Mouse (Mus musculus) cerebellum, adult 2 months (tissue): Measurements from ENCODE around the gene Kcnj3.
"Not testable (repeated sequence)": the region's sequence is repeated elsewhere in the genome, so short reads cannot be mapped to it uniquely, and the experiment has no call there.

Experiments used
- CTCF ChIP-seq: fragments of 200-500 bp; IDR thresholded peaks from 2 replicates; pipeline ENCODE4 v1.5.1; 2011; ENCODE audit warnings: low read depth, mild to moderate bottlenecking, control low read depth, low read length, moderate library complexity, borderline replicate concordance; ENCODE audit not compliant: insufficient read depth
- POLR2A ChIP-seq: fragments of 200-500 bp; IDR thresholded peaks from 2 replicates; pipeline ENCODE4 v1.6.1; 2011; ENCODE audit warnings: low read length, control low read depth, borderline replicate concordance; ENCODE audit not compliant: insufficient read depth

DNA sequence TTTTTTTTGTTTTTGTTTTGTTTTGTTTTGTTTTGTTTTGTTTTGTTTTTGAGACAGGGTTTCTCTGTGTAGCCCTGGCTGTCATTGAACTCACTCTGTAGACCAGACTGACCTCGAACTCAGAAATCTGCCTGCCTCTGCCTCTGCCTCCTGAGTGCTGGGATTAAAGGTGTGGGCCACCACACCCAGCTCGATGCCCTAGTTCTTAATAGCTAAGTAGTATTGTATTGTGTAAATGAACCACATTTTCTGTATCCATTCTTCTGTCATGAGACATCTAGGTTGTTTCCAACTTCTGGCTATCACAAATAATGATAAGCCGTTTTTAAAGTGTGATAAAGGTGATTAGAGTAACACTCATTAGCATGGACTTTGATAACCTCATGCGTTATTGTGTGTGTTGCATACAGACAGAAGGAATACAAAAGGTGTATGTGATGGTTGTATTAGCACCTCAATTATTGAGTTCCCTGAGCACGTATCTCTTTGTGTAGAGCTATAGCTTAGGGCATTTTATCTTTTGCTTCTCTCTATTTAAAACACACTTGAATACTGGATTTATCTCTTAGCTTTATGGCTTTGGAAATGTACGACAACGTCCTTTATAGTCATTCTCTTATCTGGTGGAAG, 49.8 kb downstream of the Kcnj3 start:
- not testable (repeated sequence) for TF ChIP-seq CTCF, POLR2A
